Mouse (Mus musculus) MEL (cell line): ENCODE measurements at regions not wholly inside any gene's neighbourhood (a gene's known extent, or its start where the extent isn't known, plus 50 kb on each side); places are given as distances from the start of the nearest gene placed in this dataset.
A peak's percentile ranks its signal among the peaks of the same experiment; 100 is the strongest.

Experiments
- DNase-seq: peaks from one replicate; pipeline ENCODE4 v3.0.0; 2011; ENCODE audit warnings: low read depth, low spot score
- H3K27ac ChIP-seq: 2 replicates; pipeline ENCODE4 v1.5.1; 2012; ENCODE audit warnings: low read depth, mild to moderate bottlenecking, control low read depth, low read length, moderate library complexity; ENCODE audit not compliant: control insufficient read depth
- H3K27me3 ChIP-seq, 2 experiments: fragments of 150-350 bp in 1 of 2; sonication (generic) in 1 of 2; 2 replicates each; pipeline ENCODE4 v1.6.1; 2012; ENCODE audit warnings: low read length in 2 of 2, mild to moderate bottlenecking in 2 of 2, improper control_type of control experiment in 1 of 2, moderate library complexity in 1 of 2; ENCODE audit not compliant: insufficient read depth in 2 of 2, control insufficient read depth in 1 of 2
- H3K36me3 ChIP-seq, 2 experiments: 2 replicates each; pipeline ENCODE4 v1.6.1; 2012 to 2014; ENCODE audit warnings: low read length in 2 of 2, improper control_type of control experiment in 1 of 2, inconsistent platforms in 1 of 2, mild to moderate bottlenecking in 1 of 2; ENCODE audit not compliant: insufficient read depth in 2 of 2, control insufficient read depth in 1 of 2
- H3K4me1 ChIP-seq, 2 experiments: fragments of 150-350 bp in 1 of 2; sonication (generic) in 1 of 2; 2 replicates each; pipeline ENCODE4 v1.6.1; 2012; ENCODE audit warnings: low read length in 2 of 2, improper control_type of control experiment in 1 of 2, mild to moderate bottlenecking in 1 of 2; ENCODE audit not compliant: insufficient read depth in 2 of 2, control insufficient read depth in 1 of 2
- H3K4me3 ChIP-seq, 2 experiments: fragments of 150-350 bp in 1 of 2; sonication (generic) in 1 of 2; 2 replicates each; pipeline ENCODE4 v1.5.1; 2012; ENCODE audit warnings: low read depth in 2 of 2, low read length in 2 of 2, mild to moderate bottlenecking in 2 of 2, moderate library complexity in 2 of 2, control low read depth in 1 of 2, improper control_type of control experiment in 1 of 2; ENCODE audit not compliant: control insufficient read depth in 1 of 2, insufficient read depth in 1 of 2
- H3K79me2 ChIP-seq: 2 replicates; pipeline ENCODE4 v1.6.1; 2012; ENCODE audit warnings: mild to moderate bottlenecking, low read length, moderate library complexity; ENCODE audit not compliant: control insufficient read depth, poor library complexity, insufficient read depth
- H3K9ac ChIP-seq: 2 replicates; pipeline ENCODE4 v1.6.1; 2012; ENCODE audit warnings: low read depth, mild to moderate bottlenecking, control low read depth, low read length, moderate library complexity; ENCODE audit not compliant: control insufficient read depth, poor library complexity, severe bottlenecking
- H3K9me3 ChIP-seq: fragments of 150-350 bp; sonication (generic); replicated peaks from 2 replicates; pipeline ENCODE4 v1.6.1; 2012; ENCODE audit warnings: mild to moderate bottlenecking, low read length, improper control_type of control experiment, moderate library complexity; ENCODE audit not compliant: insufficient read depth
- BHLHE40 ChIP-seq: IDR thresholded peaks from 2 replicates; pipeline ENCODE4 v1.6.1; 2012; ENCODE audit warnings: low read depth, mild to moderate bottlenecking, inconsistent platforms, low read length, improper control_type of control experiment, borderline replicate concordance
- CHD1 ChIP-seq: IDR thresholded peaks from 2 replicates; pipeline ENCODE4 v1.6.1; 2012; ENCODE audit warnings: low read depth, mild to moderate bottlenecking, inconsistent platforms, low read length, improper control_type of control experiment
- ELF1 ChIP-seq: IDR thresholded peaks from 2 replicates; pipeline ENCODE4 v1.6.1; 2014; ENCODE audit warnings: low read depth, mild to moderate bottlenecking, inconsistent platforms, low read length, improper control_type of control experiment, moderate library complexity
- EP300 ChIP-seq, 2 experiments: IDR thresholded peaks; 2 replicates each; pipeline ENCODE4 v1.6.1; 2011; ENCODE audit warnings: improper control_type of control experiment in 2 of 2, low read length in 2 of 2, low read depth in 1 of 2, mild to moderate bottlenecking in 1 of 2
- ETS1 ChIP-seq: IDR thresholded peaks from 2 replicates; pipeline ENCODE4 v1.6.1; 2012; ENCODE audit warnings: low read depth, mild to moderate bottlenecking, inconsistent platforms, low read length, improper control_type of control experiment, moderate library complexity
- GABPA ChIP-seq: IDR thresholded peaks from 2 replicates; pipeline ENCODE4 v1.6.1; 2012; ENCODE audit warnings: low read depth, mild to moderate bottlenecking, inconsistent platforms, low read length, improper control_type of control experiment, moderate library complexity
- GATA1 ChIP-seq: IDR thresholded peaks from 2 replicates; pipeline ENCODE4 v1.6.1; 2011; ENCODE audit warnings: low read depth, low read length, improper control_type of control experiment
- HCFC1 ChIP-seq: IDR thresholded peaks from 2 replicates; pipeline ENCODE4 v1.6.1; 2012; ENCODE audit warnings: low read depth, mild to moderate bottlenecking, inconsistent platforms, low read length, improper control_type of control experiment, moderate library complexity
- KAT2A ChIP-seq: conservative IDR thresholded peaks from 2 replicates; pipeline ENCODE4 v1.6.1; 2012; ENCODE audit warnings: low read depth, low read length, improper control_type of control experiment, inconsistent platforms
- MAFK ChIP-seq: IDR thresholded peaks from 2 replicates; pipeline ENCODE4 v1.6.1; 2011; ENCODE audit warnings: low read depth, mild to moderate bottlenecking, low read length, improper control_type of control experiment, borderline replicate concordance
- MAX ChIP-seq: IDR thresholded peaks from 2 replicates; pipeline ENCODE4 v1.6.1; 2011; ENCODE audit warnings: low read length, improper control_type of control experiment
- MAZ ChIP-seq: IDR thresholded peaks from 2 replicates; pipeline ENCODE4 v1.6.1; 2012; ENCODE audit warnings: low read depth, mild to moderate bottlenecking, inconsistent platforms, low read length, improper control_type of control experiment
- MEF2A ChIP-seq: IDR thresholded peaks from 2 replicates; pipeline ENCODE4 v1.6.1; 2014; ENCODE audit warnings: low read depth, mild to moderate bottlenecking, inconsistent platforms, low read length, improper control_type of control experiment; ENCODE audit not compliant: poor library complexity, insufficient replicate concordance, severe bottlenecking; ENCODE audit errors: extremely low read depth
- MXI1 ChIP-seq: IDR thresholded peaks from 2 replicates; pipeline ENCODE4 v1.6.1; 2011; ENCODE audit warnings: mild to moderate bottlenecking, low read depth, low read length, improper control_type of control experiment
- MYB ChIP-seq: IDR thresholded peaks from 2 replicates; pipeline ENCODE4 v1.6.1; 2011; ENCODE audit warnings: mild to moderate bottlenecking, low read depth, low read length, improper control_type of control experiment
- NELFE ChIP-seq: IDR thresholded peaks from 2 replicates; pipeline ENCODE4 v1.6.1; 2011; ENCODE audit warnings: low read depth, low read length, improper control_type of control experiment
- NRF1 ChIP-seq: IDR thresholded peaks from 2 replicates; pipeline ENCODE4 v1.6.1; 2014; ENCODE audit warnings: low read depth, mild to moderate bottlenecking, inconsistent platforms, low read length, improper control_type of control experiment, moderate library complexity; ENCODE audit not compliant: poor library complexity, insufficient read depth, severe bottlenecking
- POLR2AphosphoS5 ChIP-seq: IDR thresholded peaks from 2 replicates; pipeline ENCODE4 v1.6.1; 2012; ENCODE audit warnings: low read depth, borderline replicate concordance, mild to moderate bottlenecking, inconsistent platforms, low read length, moderate library complexity, mixed read lengths
- RAD21 ChIP-seq: IDR thresholded peaks from 2 replicates; pipeline ENCODE4 v1.6.1; 2011; ENCODE audit warnings: mild to moderate bottlenecking, low read depth, low read length, improper control_type of control experiment
- RCOR1 ChIP-seq: IDR thresholded peaks from 2 replicates; pipeline ENCODE4 v1.6.1; 2012; ENCODE audit warnings: low read depth, mild to moderate bottlenecking, inconsistent platforms, low read length, improper control_type of control experiment
- SIN3A ChIP-seq: IDR thresholded peaks from 2 replicates; pipeline ENCODE4 v1.6.1; 2012; ENCODE audit warnings: low read length, improper control_type of control experiment, inconsistent platforms
- SMC3 ChIP-seq: IDR thresholded peaks from 2 replicates; pipeline ENCODE4 v1.6.1; 2011; ENCODE audit warnings: low read depth, low read length, improper control_type of control experiment
- TAL1 ChIP-seq: IDR thresholded peaks from 2 replicates; pipeline ENCODE4 v1.6.1; 2012; ENCODE audit warnings: mild to moderate bottlenecking, inconsistent platforms, low read length, moderate library complexity, mixed read lengths
- TBP ChIP-seq: IDR thresholded peaks from 2 replicates; pipeline ENCODE4 v1.8.0; 2011; ENCODE audit warnings: low read depth, low read length, improper control_type of control experiment
- TCF12 ChIP-seq: IDR thresholded peaks from 2 replicates; pipeline ENCODE4 v1.6.1; 2014; ENCODE audit warnings: low read depth, mild to moderate bottlenecking, inconsistent platforms, low read length, improper control_type of control experiment, moderate library complexity
- USF2 ChIP-seq, 2 experiments: IDR thresholded peaks; 2 replicates each; pipeline ENCODE4 v1.6.1; 2011 to 2012; ENCODE audit warnings: improper control_type of control experiment in 2 of 2, low read length in 2 of 2, borderline replicate concordance in 1 of 2, inconsistent platforms in 1 of 2, low read depth in 1 of 2, mild to moderate bottlenecking in 1 of 2; ENCODE audit not compliant: insufficient read depth in 1 of 2
- ZC3H11A ChIP-seq: IDR thresholded peaks from 2 replicates; pipeline ENCODE4 v1.6.1; 2012; ENCODE audit warnings: low read depth, mild to moderate bottlenecking, inconsistent platforms, low read length, improper control_type of control experiment
- ZMIZ1 ChIP-seq: IDR thresholded peaks from 2 replicates; pipeline ENCODE4 v1.6.1; 2012; ENCODE audit warnings: low read depth, mild to moderate bottlenecking, inconsistent platforms, low read length, improper control_type of control experiment, moderate library complexity
- ZNF384 ChIP-seq: IDR thresholded peaks from 2 replicates; pipeline ENCODE4 v1.6.1; 2012; ENCODE audit warnings: low read depth, mild to moderate bottlenecking, inconsistent platforms, low read length, improper control_type of control experiment

DNA sequence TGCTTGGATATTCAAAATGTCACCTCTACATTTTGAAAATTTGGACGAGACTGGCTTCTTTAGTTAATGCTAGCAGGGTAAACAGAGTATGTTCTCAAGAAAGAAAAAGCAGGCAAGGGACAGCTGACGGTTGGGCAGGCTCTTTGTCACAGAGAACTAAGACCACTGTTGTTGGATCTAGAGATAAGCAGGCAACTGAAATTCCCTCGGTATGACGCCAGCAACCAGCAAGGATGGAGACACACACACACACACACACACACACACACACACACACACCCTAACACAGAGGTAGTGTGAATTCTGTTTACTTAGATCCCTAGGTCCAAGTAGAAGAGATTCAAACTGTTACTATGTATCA, 68.7 kb downstream of the Tex35 start:
- Histone ChIP-seq H3K79me2 (no peaks in the 10 kb centered on the region), H3K4me1 (peaks cover 3 to 14% of the 10 kb centered on the region in 2 experiments), H3K36me3 (peaks cover 0 to 10% of the 10 kb centered on the region in 2 experiments; a peak in 2 of 4 replicates), H3K9me3 (no peaks in the 10 kb centered on the region), H3K4me3 (0 out of 4 replicates have a peak overlapping the region, but pooled peaks of 1 of the 2 experiments have one; percentile 9), H3K27me3 (no peaks in the 10 kb centered on the region), H3K9ac (peak overlapping the region; percentile 19; the same call in 1 of the 2 replicates), H3K27ac (peak overlapping the region; percentile 53)
- peak; percentile 37 for DNase-seq
- TF ChIP-seq ETS1 (peak; percentile 32; the same call in 1 of the 2 replicates), GABPA (no peak), EP300 (IDR thresholded peaks at IDR 0.05; ENCODE audit: low read depth in 1 of 2, low read length in 2 of 2) (peak in 1 of 2 experiments; percentile 28; a peak in 1 of 4 replicates)

DNA sequence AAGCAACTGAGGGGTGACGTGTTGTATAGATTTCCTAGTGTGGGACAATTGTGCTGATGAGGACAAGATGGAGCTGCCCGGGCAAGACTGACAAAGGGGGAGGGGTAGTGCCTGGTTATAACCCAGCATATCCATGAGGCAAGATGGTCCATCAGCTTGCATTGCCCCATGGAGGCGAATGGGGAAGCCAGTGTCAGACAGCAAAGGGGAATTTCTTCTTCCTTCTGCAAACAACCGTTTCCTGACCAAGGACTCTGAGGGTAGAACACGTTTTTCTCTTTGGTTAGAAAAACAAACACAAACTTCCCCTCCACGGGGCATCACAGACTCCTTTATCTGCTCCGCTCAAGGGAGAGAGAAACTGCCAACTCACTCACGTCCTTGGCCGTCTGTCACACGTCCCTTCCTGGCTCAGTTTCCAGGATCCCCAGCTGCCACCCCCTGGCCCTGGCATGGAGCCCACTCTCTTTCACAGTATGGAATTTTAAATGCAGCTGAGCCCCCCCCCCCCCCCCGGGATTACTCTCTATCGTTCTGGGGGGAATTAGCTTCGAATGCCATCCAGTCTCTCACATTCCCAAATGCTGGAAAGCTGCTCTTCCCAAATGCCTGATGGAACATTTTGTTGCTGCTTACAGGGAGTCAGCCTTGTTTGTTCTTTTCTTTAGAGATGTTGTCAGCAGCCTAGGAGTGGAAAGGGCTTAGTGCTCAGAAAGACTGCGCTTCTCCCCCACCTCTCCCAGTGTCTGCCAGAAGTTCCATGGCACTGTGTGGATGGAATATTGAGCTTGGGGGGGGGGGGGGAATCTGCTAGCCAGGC, 69.3 kb downstream of the Tex35 start:
- peak overlapping the region; percentile 26 for H3K9ac ChIP-seq
- peak overlapping the region; percentile 2 to 36; a peak in 3 of 4 replicates for H3K4me3 ChIP-seq
- H3K9me3 ChIP-seq = no peaks in the 10 kb centered on the region
- H3K27ac ChIP-seq = peak overlapping the region; percentile 79
- no peaks in the 10 kb centered on the region for H3K27me3 ChIP-seq
- no peaks in the 10 kb centered on the region for H3K79me2 ChIP-seq
- H3K4me1 ChIP-seq = peaks cover 3 to 14% of the 10 kb centered on the region in 2 experiments
- peak; percentile 87 for DNase-seq
- H3K36me3 ChIP-seq = peaks cover 0 to 10% of the 10 kb centered on the region in 2 experiments; a peak in 2 of 4 replicates
- TF ChIP-seq SIN3A (peak; percentile 74), MYB (0 out of 2 replicates have a peak, but pooled peaks have one; percentile 11), ETS1 (peak; percentile 92), RCOR1 (peak; percentile 74), CHD1 (no peak), GABPA (0 out of 2 replicates have a peak, but pooled peaks have one; percentile 34), ZC3H11A (no peak), MEF2A (no peak), GATA1 (peak; percentile 62), TCF12 (peak; percentile 71), MXI1 (peak; percentile 72), NRF1 (no peak), NELFE (no peak), ZNF384 (no peak), RAD21 (no peak), TBP (peak; percentile 28; the same call in 1 of the 2 replicates), POLR2AphosphoS5 (no peak), MAFK (no peak), BHLHE40 (peak; percentile 68; the same call in 1 of the 2 replicates), TAL1 (peak; percentile 69), ZMIZ1 (no peak), KAT2A (no peak), MAZ (no peak), ELF1 (no peak), MAX (peak; percentile 54), SMC3 (no peak), USF2 (IDR thresholded peaks at IDR 0.05; ENCODE audit: borderline replicate concordance in 1 of 2, insufficient read depth in 1 of 2, low read depth in 1 of 2, low read length in 2 of 2) (no peak), HCFC1 (no peak)
